Mouse (Mus musculus) liver, embryonic 14.5 days (tissue): ENCODE data around the gene Ndufc2.

Experiments
- CTCF ChIP-seq: IDR thresholded peaks from 2 replicates; pipeline ENCODE4 v1.5.1; 2016; ENCODE audit warnings: antibody characterized with exemption, low read depth, control low read depth
- EP300 ChIP-seq: IDR thresholded peaks from 2 replicates; pipeline ENCODE4 v1.6.1; 2016; ENCODE audit warnings: antibody characterized with exemption, low read depth

DNA sequence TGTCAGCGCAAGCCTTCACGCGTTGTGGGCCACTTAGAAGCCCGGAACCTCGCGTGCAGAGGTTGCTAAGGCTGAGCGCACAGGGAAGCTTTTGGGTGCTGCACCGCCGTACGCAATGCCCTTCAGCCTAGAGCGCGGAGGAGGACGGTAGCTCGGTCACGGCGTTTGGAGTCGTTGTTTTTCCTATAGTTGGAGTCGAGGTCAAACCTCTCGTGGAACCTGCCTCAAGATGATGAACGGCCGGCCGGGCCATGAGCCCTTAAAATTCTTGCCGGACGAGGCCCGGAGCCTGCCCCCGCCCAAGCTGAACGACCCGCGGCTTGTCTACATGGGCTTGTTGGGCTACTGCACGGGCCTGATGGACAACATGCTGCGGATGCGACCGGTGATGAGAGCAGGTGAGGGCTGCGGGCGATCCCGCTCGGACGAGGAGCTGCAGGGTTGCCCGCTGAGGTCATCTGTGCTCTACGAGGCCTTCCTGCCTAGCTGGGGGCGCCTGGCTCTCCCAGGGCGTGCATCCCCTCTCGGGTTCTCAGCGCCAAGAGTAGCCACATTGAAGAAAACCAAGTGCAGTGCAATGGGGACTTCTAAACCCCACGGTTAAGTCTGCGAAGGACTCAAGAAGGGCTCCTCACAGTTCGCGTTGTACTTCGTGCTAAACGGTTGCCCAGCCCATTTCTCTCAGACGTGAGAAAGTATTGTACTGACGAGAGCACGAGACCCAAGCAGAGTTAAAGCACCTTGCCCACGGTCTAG, at the start of gene Ndufc2:
- TF ChIP-seq EP300 (no peak), CTCF (no peak; the same call in 1 of the 2 replicates)
